Mouse (Mus musculus) intestine, embryonic 15.5 days (tissue): Measurements from ENCODE around the gene Svopl. TPM values are rescaled to one million over a fixed set of nuclear protein-coding genes. Genes with fewer than 3 reads are reported as not detected.
A peak's percentile ranks its signal among the peaks of the same experiment; 100 is the strongest.

ENCODE experiments used
- ATAC-seq: fragments of 200-750 bp; cut with Nextera tagmentation; 2 replicates; pipeline ENCODE4 v1.8.0; 2017; ENCODE audit warnings: moderate TSS enrichment, moderate library complexity
- H3K27ac ChIP-seq: fragments of 300-500 bp; sonication (generic); 2 replicates; pipeline ENCODE4 v1.5.1; 2015; ENCODE audit warnings: mild to moderate bottlenecking, inconsistent platforms
- H3K27me3 ChIP-seq: fragments of 300-500 bp; sonication (generic); replicated peaks from 2 replicates; pipeline ENCODE4 v1.6.1; 2015; ENCODE audit warnings: inconsistent platforms
- H3K36me3 ChIP-seq: fragments of 300-500 bp; sonication (generic); 2 replicates; pipeline ENCODE4 v1.6.1; 2015; ENCODE audit warnings: inconsistent platforms
- H3K4me1 ChIP-seq: fragments of 300-500 bp; sonication (generic); replicated peaks from 2 replicates; pipeline ENCODE4 v1.6.1; 2015; ENCODE audit warnings: inconsistent platforms
- H3K4me2 ChIP-seq: fragments of 300-500 bp; sonication (generic); replicated peaks from 2 replicates; pipeline ENCODE4 v1.6.1; 2015; ENCODE audit warnings: mild to moderate bottlenecking, inconsistent platforms
- H3K4me3 ChIP-seq: fragments of 300-500 bp; sonication (generic); replicated peaks from 2 replicates; pipeline ENCODE4 v1.5.1; 2015; ENCODE audit warnings: inconsistent platforms
- H3K9ac ChIP-seq: fragments of 300-500 bp; sonication (generic); 2 replicates; pipeline ENCODE4 v1.6.1; 2015; ENCODE audit warnings: inconsistent platforms
- H3K9me3 ChIP-seq: fragments of 300-500 bp; sonication (generic); 2 replicates; pipeline ENCODE4 v1.6.1; 2016; ENCODE audit warnings: inconsistent platforms
- WGBS: fragments of 180-500 bp; shearing (Covaris S2); methylation state at CpG from one replicate; pipeline ENCODE4 v1.1.7; 2015; 5-methylcytosine and 5-hydroxymethylcytosine counted together
- polyA plus RNA-seq: library from polyadenylated mRNA; unstranded; fragments of >200 nt; fragmentation: Nextera tagmentation; extraction: Ambion mirVana; gene quantifications from 2 replicates; pipeline ENCODE4 v1.2.1, GENCODE M21; 2015

Svopl gene
- polyA plus RNA-seq = 0.30 and 0.83 TPM in 2 replicates

DNA sequence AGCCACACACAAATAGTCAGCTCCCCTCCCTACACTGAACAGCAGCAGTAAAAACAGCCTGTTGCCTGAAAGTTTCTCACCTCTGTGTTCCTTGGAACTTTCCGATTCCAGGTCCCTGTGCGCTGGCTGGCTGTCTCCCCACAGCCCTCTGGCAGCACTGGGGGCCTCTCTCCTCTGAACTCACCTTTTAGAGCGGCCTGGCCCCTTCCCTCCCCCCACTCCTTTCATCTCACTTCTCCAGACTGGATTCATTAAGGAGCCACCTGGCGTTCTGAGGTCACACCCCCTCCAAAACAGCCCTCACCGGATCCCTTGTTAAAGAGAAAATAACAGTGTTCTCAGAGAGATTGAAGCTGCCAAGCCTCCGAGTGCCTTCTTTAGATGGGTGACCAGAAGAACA lies at the start of gene Svopl:
TSS of gene Svopl (minus strand) at position 159 of the 400 bp plus-strand sequence.
- no peak within 1 kb of the TSS for H3K27ac ChIP-seq

DNA sequence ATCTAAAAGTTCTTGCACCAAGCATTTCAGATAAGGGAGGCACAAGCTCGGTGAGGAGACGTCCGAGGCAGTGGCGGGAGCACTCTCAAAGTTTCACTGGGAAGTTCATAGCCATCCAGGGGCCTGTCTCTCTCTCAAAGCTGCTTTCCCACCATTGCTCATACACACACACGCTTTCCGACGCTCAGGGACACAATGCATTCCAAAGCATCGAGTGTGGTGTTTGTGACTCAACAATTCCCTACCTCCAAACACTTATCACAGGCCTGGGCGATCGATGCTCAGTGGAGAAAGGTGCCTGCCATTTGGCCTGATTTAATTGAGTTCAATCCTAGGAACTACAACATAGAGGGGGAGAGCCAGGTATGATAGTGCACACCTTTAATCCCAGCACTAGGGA lies 47.9 kb upstream of the Svopl start:
- no peak overlapping the region for H3K4me3 ChIP-seq
- no peaks in the 10 kb centered on the region for H3K36me3 ChIP-seq
- H3K27ac ChIP-seq = no peak overlapping the region
- peaks cover 3% of the 10 kb centered on the region; the same call in 1 of the 2 replicates for H3K4me1 ChIP-seq
- no peak overlapping the region for H3K4me2 ChIP-seq
- H3K27me3 ChIP-seq = no peaks in the 10 kb centered on the region
- no peak for ATAC-seq
- no peak overlapping the region for H3K9ac ChIP-seq
- 85% methylated on average over 10 of the region's 10 CpGs for WGBS
- no peaks in the 10 kb centered on the region; the same call in 1 of the 2 replicates for H3K9me3 ChIP-seq

More for the DNA sequence above, at the start of gene Svopl:
- no peaks in the 10 kb centered on the region for H3K36me3 ChIP-seq
- 24% methylated on average over 6 of the region's 6 CpGs for WGBS
- no peak for ATAC-seq
- H3K9ac ChIP-seq = no peak within 1 kb of the TSS
- H3K4me2 ChIP-seq = no peak within 1 kb of the TSS
- H3K4me1 ChIP-seq = no peaks in the 10 kb centered on the region
- H3K27me3 ChIP-seq = no peaks in the 10 kb centered on the region
- no peak within 1 kb of the TSS for H3K4me3 ChIP-seq
- no peaks in the 10 kb centered on the region for H3K9me3 ChIP-seq

DNA sequence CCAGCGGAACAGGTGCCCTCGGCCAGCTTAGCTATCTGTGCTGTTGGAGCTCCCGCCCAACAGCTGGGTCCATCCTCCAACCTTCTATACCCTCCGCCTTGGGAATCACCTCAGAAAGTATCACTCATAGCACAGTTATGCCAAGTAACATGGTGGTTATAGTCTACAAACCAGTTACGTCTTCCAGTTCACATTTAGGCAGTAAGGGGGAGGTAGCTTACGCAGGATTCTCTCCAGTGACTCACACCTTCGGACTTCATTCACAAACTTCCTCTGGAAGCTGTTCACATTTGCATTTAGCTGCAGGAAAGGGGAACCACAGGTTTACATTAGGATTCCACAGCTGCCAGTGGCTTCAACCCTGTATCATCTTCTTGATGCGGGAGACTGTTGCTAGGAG lies 45.7 kb upstream of the Svopl start:
- ATAC-seq = no peak
- no peak overlapping the region for H3K27ac ChIP-seq
- WGBS = 90% methylated on average over 8 of the region's 8 CpGs
- no peak overlapping the region for H3K9ac ChIP-seq
- no peak overlapping the region for H3K4me2 ChIP-seq
- no peak overlapping the region for H3K4me3 ChIP-seq
- H3K27me3 ChIP-seq = no peaks in the 10 kb centered on the region
- no peaks in the 10 kb centered on the region for H3K36me3 ChIP-seq
- no peaks in the 10 kb centered on the region; the same call in 1 of the 2 replicates for H3K9me3 ChIP-seq
- H3K4me1 ChIP-seq = peaks cover 3% of the 10 kb centered on the region; the same call in 1 of the 2 replicates

DNA sequence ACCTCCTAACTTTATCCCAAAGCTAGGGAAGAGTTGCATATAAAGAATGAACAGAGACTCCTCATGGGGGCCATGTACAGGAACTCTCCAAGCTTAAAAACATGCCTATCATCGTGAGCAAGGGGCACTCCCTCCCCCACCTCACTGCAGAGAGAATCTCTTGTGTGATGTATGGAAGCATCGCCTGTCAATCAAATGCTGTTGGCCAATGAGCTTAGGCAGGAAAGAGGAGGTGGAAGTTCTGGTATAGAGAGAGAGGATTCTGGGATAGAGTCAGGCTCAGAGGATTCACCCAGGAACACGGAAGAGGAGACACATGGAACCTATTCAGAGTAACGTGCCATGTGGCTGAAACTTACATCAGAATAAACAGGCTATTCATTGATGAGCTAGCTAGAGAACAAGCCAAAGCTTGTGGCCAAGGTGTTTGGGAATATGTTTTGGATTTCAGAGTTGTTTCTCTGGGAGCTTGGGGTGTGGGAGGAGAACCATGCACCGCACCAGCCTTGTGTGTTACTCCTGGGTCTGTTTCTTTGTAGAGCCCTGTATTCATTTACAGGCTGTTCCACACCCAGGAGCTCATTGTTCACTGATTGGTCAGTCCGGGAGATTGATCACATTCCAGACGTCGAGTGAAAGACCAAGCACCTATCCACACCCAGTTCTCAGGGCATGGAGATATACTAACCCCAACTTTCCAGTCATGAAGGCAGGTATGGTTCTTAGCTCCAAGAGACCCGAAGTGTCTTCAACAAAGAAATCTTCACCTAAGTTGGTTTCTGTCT lies 40.6 kb upstream of the Svopl start:
- ATAC-seq = 0 out of 2 replicates have a peak, but pooled peaks have one; percentile 31
- Histone ChIP-seq H3K4me2 (no peak overlapping the region), H3K27me3 (no peaks in the 10 kb centered on the region), H3K27ac (no peak overlapping the region), H3K36me3 (no peaks in the 10 kb centered on the region), H3K9me3 (no peaks in the 10 kb centered on the region; the same call in 1 of the 2 replicates), H3K4me3 (no peak overlapping the region), H3K9ac (no peak overlapping the region), H3K4me1 (no peaks in the 10 kb centered on the region)
- WGBS = 71% methylated on average over 9 of the region's 9 CpGs

DNA sequence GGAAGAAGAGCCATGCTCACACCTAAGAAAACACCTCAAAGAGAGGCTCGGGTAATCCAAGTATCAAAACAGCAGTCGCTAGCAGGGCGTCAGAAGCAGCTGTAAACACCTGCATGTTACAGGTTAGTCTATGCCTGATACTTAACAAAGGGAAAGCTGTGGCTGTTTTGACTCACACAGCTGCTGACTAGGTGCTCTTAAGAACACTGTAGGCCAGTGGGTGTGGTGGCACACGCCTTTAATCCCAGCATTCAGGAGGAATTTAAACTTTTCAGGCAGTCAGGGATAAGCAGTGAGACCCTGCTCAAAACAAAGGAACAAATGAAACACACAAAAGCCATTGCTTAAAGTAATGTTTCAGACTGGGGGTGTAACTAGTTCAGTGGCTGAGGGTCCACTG lies 36.4 kb upstream of the Svopl start:
- Histone ChIP-seq H3K36me3 (no peaks in the 10 kb centered on the region), H3K9ac (no peak overlapping the region), H3K9me3 (no peaks in the 10 kb centered on the region), H3K27me3 (no peaks in the 10 kb centered on the region), H3K4me1 (peaks cover 6% of the 10 kb centered on the region; the same call in 1 of the 2 replicates), H3K27ac (no peak overlapping the region), H3K4me2 (no peak overlapping the region), H3K4me3 (no peak overlapping the region)
- ATAC-seq = no peak
- whole genome bisulfite sequencing = 41% methylated on average over 4 of the region's 4 CpGs

DNA sequence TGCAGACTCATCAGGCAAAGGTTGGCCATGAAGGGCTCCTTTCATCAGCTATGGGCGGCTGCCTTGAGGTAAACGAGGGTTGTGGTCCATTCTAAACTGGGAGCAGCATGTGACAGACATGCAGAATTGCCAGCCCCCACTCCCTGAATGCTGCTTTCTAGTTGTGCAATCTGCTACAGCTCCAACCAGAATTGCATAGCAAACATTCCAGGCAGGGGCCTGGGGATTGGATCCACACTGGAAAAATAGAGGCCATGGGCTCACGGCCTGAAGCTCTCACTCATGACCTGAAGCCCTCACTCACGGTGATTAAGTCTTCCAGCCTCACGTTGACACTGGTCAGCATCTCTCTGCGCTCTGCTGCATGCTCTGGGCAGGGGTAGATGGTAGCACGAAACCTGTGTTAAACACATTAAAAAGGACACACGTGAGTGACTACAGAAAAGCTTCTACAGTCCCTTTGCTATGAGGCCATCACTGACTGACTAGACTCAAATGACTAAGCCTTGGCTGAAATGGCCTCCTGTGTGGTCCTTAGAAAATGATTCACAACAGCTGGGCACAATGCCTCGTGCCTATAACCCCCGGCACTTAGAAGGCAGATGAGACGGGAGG lies 35.0 kb upstream of the Svopl start:
- Histone ChIP-seq H3K4me2 (no peak overlapping the region), H3K27ac (0 out of 2 replicates have a peak overlapping the region, but pooled peaks have one; percentile 36)
- peak; percentile 62 for ATAC-seq

DNA sequence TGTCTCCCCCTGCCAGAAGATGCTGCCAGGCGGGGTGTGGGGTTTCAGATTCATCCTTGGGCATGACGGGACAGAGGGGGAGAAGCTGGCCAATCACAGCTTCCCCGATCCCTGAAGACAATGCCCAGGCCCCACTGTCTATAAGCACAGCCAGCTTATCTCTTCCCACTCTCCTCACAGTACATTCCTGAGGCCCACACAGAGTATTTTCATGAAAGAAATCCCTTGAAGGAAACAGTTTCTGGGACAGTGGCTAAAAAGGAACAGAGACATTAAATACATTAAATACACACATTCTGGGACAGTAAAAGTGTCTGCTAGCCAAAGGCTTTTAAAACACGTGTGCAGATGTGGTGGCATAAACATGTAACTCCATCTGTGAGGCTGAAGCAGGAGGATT lies 33.6 kb upstream of the Svopl start:
- no peaks in the 10 kb centered on the region for H3K27me3 ChIP-seq
- H3K4me3 ChIP-seq = no peak overlapping the region
- peaks cover 6% of the 10 kb centered on the region; the same call in 1 of the 2 replicates for H3K4me1 ChIP-seq
- 57% methylated on average over 4 of the region's 4 CpGs for WGBS
- H3K4me2 ChIP-seq = no peak overlapping the region
- no peak overlapping the region for H3K9ac ChIP-seq
- H3K27ac ChIP-seq = no peak overlapping the region
- no peak for ATAC-seq
- no peaks in the 10 kb centered on the region for H3K9me3 ChIP-seq
- H3K36me3 ChIP-seq = no peaks in the 10 kb centered on the region

More for the DNA sequence above, 35.0 kb upstream of the Svopl start:
- Histone ChIP-seq H3K27me3 (no peaks in the 10 kb centered on the region), H3K4me3 (no peak overlapping the region), H3K36me3 (no peaks in the 10 kb centered on the region), H3K4me1 (peaks cover 6% of the 10 kb centered on the region; the same call in 1 of the 2 replicates), H3K9ac (no peak overlapping the region), H3K9me3 (no peaks in the 10 kb centered on the region)
- WGBS = 46% methylated on average over 11 of the region's 11 CpGs

DNA sequence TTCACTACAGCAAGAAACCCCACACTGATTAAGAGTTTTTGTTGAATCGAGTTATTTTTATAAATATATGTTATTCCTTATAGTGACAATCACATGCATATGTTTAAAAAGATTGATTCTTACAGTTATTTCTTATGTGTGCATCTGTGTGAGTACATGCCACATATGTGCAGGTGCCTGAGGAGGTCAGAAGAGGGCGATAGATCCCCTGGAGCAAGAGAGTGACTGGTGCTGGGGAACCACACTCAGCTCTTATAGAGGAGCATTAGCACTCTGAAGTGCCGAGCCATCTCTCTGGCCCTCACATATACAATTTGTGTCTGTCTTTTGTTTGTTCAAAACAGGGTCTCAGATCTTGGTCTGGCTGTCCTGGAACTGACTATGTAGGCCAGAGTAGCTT lies 26.8 kb upstream of the Svopl start:
- no peaks in the 10 kb centered on the region for H3K36me3 ChIP-seq
- no peak overlapping the region for H3K4me2 ChIP-seq
- 85% methylated on average over 3 of the region's 3 CpGs for WGBS
- H3K27ac ChIP-seq = no peak overlapping the region
- H3K4me3 ChIP-seq = no peak overlapping the region
- H3K27me3 ChIP-seq = no peaks in the 10 kb centered on the region
- no peaks in the 10 kb centered on the region for H3K4me1 ChIP-seq
- no peaks in the 10 kb centered on the region for H3K9me3 ChIP-seq
- ATAC-seq = no peak
- H3K9ac ChIP-seq = no peak overlapping the region

DNA sequence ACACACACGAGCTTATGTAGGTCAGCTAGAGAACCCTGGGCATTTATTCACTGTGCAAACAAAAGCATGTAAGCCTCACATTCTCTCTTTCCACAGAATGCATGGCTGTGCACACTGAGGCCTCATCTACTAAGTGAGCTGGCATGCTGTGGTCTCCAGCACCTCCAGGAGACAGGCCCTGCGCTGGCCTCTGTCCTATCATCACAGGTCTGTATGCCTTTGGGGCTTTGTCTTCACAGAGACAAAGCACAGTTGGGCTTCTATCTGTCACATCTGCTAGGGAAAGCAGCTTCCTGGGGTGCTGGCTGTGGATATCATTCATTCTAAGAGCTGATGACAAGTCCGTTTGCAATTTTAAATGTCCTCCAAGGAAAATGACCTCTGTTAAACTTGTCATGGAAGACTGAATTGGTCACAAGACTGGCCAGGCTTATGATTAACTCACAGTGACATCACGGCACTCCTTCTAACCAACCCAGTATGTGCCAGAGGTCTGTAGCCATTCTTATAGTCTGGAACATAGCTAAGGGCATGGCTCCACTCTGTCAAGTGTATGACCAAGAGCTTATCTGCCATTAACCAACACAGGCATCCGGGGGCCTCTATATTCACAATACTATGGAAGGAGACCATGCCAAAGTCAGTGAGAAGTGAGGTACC lies 25.5 kb upstream of the Svopl start:
- Histone ChIP-seq H3K9me3 (no peaks in the 10 kb centered on the region), H3K4me2 (no peak overlapping the region), H3K27me3 (no peaks in the 10 kb centered on the region), H3K9ac (no peak overlapping the region), H3K27ac (no peak overlapping the region), H3K4me3 (no peak overlapping the region), H3K4me1 (no peaks in the 10 kb centered on the region), H3K36me3 (no peaks in the 10 kb centered on the region)
- WGBS = 60% methylated on average over 5 of the region's 5 CpGs
- peak; percentile 36; the same call in 1 of the 2 replicates for ATAC-seq

DNA sequence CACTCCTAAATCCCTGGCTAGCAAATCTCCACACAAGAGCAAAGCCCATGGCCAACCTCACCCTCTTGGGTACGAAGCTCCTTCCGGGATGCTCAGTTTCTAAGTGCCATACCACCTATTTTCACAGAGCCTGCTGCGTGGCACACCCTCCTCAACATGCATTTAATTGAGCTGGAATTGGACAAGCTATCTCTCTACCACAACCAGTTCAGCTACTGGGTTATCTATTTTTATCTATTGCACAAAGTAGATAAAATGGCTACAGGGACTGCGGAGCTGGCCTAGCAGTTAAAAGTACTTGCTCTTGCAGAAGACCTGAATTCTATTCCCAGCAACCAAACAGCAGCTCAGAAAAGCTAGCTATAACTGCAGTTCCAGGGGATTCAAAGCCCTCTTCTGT lies 24.5 kb upstream of the Svopl start:
- 92% methylated on average over 4 of the region's 4 CpGs for WGBS
- Histone ChIP-seq H3K4me1 (no peaks in the 10 kb centered on the region), H3K27ac (no peak overlapping the region), H3K27me3 (no peaks in the 10 kb centered on the region), H3K4me3 (no peak overlapping the region), H3K9ac (no peak overlapping the region), H3K4me2 (no peak overlapping the region), H3K36me3 (no peaks in the 10 kb centered on the region), H3K9me3 (no peaks in the 10 kb centered on the region)
- no peak for ATAC-seq

DNA sequence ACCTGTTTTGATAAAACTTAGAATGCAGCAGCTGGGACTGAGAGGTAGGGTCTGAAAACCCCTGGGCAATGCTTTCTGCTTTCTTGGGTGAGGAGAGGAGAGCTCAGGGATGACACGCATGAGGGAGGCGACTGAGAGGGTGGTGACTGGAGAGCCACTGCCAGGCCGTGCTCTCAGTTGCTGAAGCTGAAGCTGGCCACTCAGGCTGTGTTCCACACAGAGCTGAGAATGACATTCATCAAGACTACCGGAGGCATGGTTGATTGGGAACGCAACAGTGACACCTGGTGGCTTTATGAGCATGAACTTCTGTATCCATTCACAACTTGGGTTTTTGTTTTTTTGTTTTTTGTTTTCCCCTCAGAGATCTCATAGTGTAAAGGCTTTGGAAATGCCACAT lies 19.4 kb upstream of the Svopl start:
- H3K9ac ChIP-seq = no peak overlapping the region
- ATAC-seq = peak; percentile 72
- H3K4me3 ChIP-seq = no peak overlapping the region
- 6% methylated on average over 5 of the region's 5 CpGs for WGBS
- H3K4me2 ChIP-seq = no peak overlapping the region
- H3K27me3 ChIP-seq = no peaks in the 10 kb centered on the region
- H3K4me1 ChIP-seq = no peaks in the 10 kb centered on the region
- no peaks in the 10 kb centered on the region for H3K36me3 ChIP-seq
- H3K9me3 ChIP-seq = no peaks in the 10 kb centered on the region
- H3K27ac ChIP-seq = no peak overlapping the region

DNA sequence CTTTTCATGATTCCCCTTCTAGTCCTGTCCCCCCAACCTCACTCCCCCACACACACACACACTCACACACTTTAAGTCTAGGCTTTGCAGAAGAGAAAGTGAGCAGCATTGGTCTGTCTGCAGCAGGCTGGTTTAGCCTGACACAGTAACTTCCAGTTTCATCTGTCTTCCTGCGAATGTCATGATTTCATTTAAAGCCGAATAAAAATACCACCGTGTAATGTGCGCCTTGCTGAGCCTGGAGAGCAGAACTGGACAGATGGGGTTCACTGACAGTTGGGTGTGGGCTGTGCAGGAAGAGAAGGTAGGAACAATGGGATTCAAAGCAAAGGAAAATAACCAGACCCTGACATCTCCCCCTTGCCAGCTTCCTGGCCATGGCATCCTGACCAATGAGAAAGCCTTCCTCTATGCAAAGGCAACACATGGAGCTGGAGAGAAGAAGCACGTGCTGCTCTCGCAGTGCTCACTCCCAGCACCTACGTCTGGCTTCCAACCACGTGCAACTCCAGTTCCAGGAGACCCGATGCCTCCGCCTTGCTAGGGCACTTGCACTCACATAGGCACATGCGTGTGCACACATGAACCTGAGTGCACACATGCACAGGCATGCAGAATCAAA lies 18.8 kb upstream of the Svopl start:
- Histone ChIP-seq H3K4me2 (no peak overlapping the region), H3K27ac (no peak overlapping the region), H3K4me1 (no peaks in the 10 kb centered on the region), H3K36me3 (no peaks in the 10 kb centered on the region), H3K27me3 (no peaks in the 10 kb centered on the region), H3K9ac (no peak overlapping the region), H3K4me3 (no peak overlapping the region), H3K9me3 (no peaks in the 10 kb centered on the region)
- 71% methylated on average over 11 of the region's 11 CpGs for WGBS
- ATAC-seq = no peak
